Mouse (Mus musculus) CH12.LX (cell line): ENCODE data around the gene Speer4d.
"Not testable (repeated sequence)": the region's sequence is repeated elsewhere in the genome, so short reads cannot be mapped to it uniquely, and the experiment has no call there.

ENCODE experiments used
- CTCF ChIP-seq, 2 experiments: IDR thresholded peaks in 1 of 2; conservative IDR thresholded peaks in 1 of 2; 2 replicates each; pipeline ENCODE4 v1.5.1; 2011 to 2012; ENCODE audit warnings: low read depth in 2 of 2, low read length in 2 of 2, improper control_type of control experiment in 1 of 2, inconsistent platforms in 1 of 2, mild to moderate bottlenecking in 1 of 2, moderate library complexity in 1 of 2
- EP300 ChIP-seq: IDR thresholded peaks from 2 replicates; pipeline ENCODE4 v1.6.1; 2011; ENCODE audit warnings: low read length, improper control_type of control experiment
- ETS1 ChIP-seq: conservative IDR thresholded peaks from 2 replicates; pipeline ENCODE4 v1.6.1; 2012; ENCODE audit warnings: low read depth, mild to moderate bottlenecking, inconsistent platforms, low read length, improper control_type of control experiment, moderate library complexity
- HCFC1 ChIP-seq: IDR thresholded peaks from 2 replicates; pipeline ENCODE4 v1.6.1; 2012; ENCODE audit warnings: low read depth, mild to moderate bottlenecking, inconsistent platforms, low read length, improper control_type of control experiment
- MAFK ChIP-seq: IDR thresholded peaks from 2 replicates; pipeline ENCODE4 v1.6.1; 2011; ENCODE audit warnings: low read length, improper control_type of control experiment; ENCODE audit not compliant: insufficient replicate concordance
- NELFE ChIP-seq: IDR thresholded peaks from 2 replicates; pipeline ENCODE4 v1.6.1; 2011; ENCODE audit warnings: low read depth, low read length, improper control_type of control experiment
- POLR2A ChIP-seq: IDR thresholded peaks from 2 replicates; pipeline ENCODE4 v1.6.1; 2011; ENCODE audit warnings: low read depth, mild to moderate bottlenecking, improper control_type of control experiment, low read length
- RAD21 ChIP-seq: IDR thresholded peaks from 2 replicates; pipeline ENCODE4 v1.6.1; 2011; ENCODE audit warnings: low read depth, mild to moderate bottlenecking, low read length, improper control_type of control experiment, moderate library complexity

DNA sequence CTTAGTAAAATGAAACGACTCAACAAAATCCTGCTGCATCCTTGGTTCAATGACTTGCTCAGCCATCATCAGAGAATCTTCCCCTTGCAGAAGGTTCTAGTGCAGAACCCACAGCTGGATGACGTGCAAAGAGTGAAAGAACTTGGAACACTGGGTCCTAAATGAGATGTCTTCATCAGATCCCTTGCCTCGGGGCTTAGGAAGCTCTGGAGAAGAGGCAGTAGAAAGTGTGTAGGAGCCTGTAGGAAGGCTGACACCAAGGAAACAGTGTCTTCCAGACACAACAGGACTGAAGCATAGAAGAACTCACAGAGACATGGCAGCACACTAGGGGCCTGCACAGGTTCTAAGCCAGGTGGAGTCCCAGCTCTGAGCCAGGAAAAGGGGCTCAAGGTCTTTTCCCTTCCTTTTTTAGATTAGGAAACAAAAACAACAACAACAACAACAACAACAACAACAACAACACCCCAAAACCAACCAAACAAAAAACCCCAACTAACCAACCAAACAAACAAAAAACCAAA is 16.4 kb upstream of the Speer4d start:
- not testable (repeated sequence) for TF ChIP-seq NELFE; RAD21; POLR2A; CTCF (conservative IDR thresholded peaks at IDR 0.05 in 1 of 2, IDR thresholded peaks at IDR 0.05 in 1 of 2; ENCODE audit: low read depth in 2 of 2, low read length in 2 of 2); ETS1; EP300; MAFK; HCFC1
